Mouse (Mus musculus): Measurements from ENCODE around the gene Scgb1b18. TPM values are rescaled to one million over a fixed set of nuclear protein-coding genes. Genes with fewer than 3 reads are reported as not detected.
"Not testable (repeated sequence)": the region's sequence is repeated elsewhere in the genome, so short reads cannot be mapped to it uniquely, and the experiment has no call there.

Scgb1b18 gene
- polyA plus RNA-seq (2015; fragmentation: Nextera tagmentation; extraction: Ambion mirVana), result not detected in 2 replicates

DNA sequence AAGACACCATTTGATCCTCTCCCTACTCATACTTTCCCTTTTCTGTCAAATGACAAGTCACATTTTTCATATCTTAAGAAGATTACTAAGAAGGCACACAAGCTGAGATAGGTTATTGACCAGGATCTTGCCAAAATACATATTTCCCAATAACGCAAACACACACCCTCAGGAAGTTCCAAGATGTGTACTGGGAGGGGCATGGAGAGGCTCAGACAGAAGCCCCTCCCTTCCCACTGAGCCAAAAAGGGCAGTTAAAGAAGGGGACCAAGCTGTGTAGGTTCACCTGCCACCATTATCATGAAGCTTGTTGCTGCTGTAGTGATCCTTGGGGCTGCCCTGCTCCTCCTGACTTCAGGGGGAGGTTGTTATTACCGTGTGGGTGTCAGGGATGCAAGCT, at the start of gene Scgb1b18:
Gene Scgb1b18 (plus strand): TSS at position 301 of the 400 bp plus-strand sequence.
- WGBS, result no CpG with 5 or more reads among the region's 2 CpGs
- not testable (repeated sequence) for H3K36me3 ChIP-seq (ENCODE audit: control insufficient read depth, insufficient read depth, low read length); H3K4me3 ChIP-seq (replicated peaks; ENCODE audit: low read length); H3K27me3 ChIP-seq (ENCODE audit: control insufficient read depth, insufficient read depth, low read length); H3K27ac ChIP-seq (ENCODE audit: low read length); ATAC-seq (ENCODE audit: insufficient read depth, low FRiP score); H3K9ac ChIP-seq (ENCODE audit: low read length); H3K4me2 ChIP-seq (ENCODE audit: low read depth, low read length); H3K9me3 ChIP-seq (replicated peaks; ENCODE audit: control insufficient read depth, low read length); H3K4me1 ChIP-seq (ENCODE audit: control insufficient read depth, insufficient read depth, low read length)

- WGBS, result 82% methylated on average over 2 of the region's 2 CpGs
- ATAC-seq (ENCODE audit: insufficient read depth, low FRiP score); H3K9ac ChIP-seq (ENCODE audit: low read length); H3K27ac ChIP-seq (ENCODE audit: low read length); H3K9me3 ChIP-seq (replicated peaks; ENCODE audit: control insufficient read depth, low read length); H3K4me1 ChIP-seq (ENCODE audit: control insufficient read depth, insufficient read depth, low read length); H3K36me3 ChIP-seq (ENCODE audit: control insufficient read depth, insufficient read depth, low read length); H3K27me3 ChIP-seq (ENCODE audit: control insufficient read depth, insufficient read depth, low read length); H3K4me2 ChIP-seq (ENCODE audit: low read depth, low read length); H3K4me3 ChIP-seq (replicated peaks; ENCODE audit: low read length): not testable (repeated sequence)
Observed at GRCm38 (mm10) chr7:33173764-33174163, 11.6 kb upstream of the Scgb1b18 start, which contains the start of gene Scgb2b18. Gene Scgb2b18, minus strand, starts transcription at chr7:33173864.

Other genes with a start within 250 kb of the Scgb1b18 start
- gene Scgb2b17, start 129.0 kb upstream of the Scgb1b18 start, polyA plus RNA-seq (2015; fragmentation: Nextera tagmentation; extraction: Ambion mirVana), result not detected in 2 replicates
- not detected in 2 replicates for gene Scgb1b17, start 122.1 kb upstream of the Scgb1b18 start, polyA plus RNA-seq (2015; fragmentation: Nextera tagmentation; extraction: Ambion mirVana)
- gene Scgb2b18, start 11.7 kb upstream of the Scgb1b18 start, polyA plus RNA-seq (2015; fragmentation: Nextera tagmentation; extraction: Ambion mirVana), result not detected in 2 replicates
- gene Scgb2b19, start 94.8 kb downstream of the Scgb1b18 start, polyA plus RNA-seq (2015; fragmentation: Nextera tagmentation; extraction: Ambion mirVana), result not detected in 2 replicates
- gene Scgb1b19, start 101.7 kb downstream of the Scgb1b18 start, polyA plus RNA-seq (2015; fragmentation: Nextera tagmentation; extraction: Ambion mirVana), result not detected in 2 replicates
- gene Scgb2b20, start 180.8 kb downstream of the Scgb1b18 start, polyA plus RNA-seq (2015; fragmentation: Nextera tagmentation; extraction: Ambion mirVana), result not detected in 2 replicates
- gene Scgb1b20, start 187.7 kb downstream of the Scgb1b18 start, polyA plus RNA-seq (2015; fragmentation: Nextera tagmentation; extraction: Ambion mirVana), result not detected in 2 replicates